Mouse (Mus musculus): ENCODE data around the gene Cpa2. TPM values are rescaled to one million over a fixed set of nuclear protein-coding genes. Genes with fewer than 3 reads are reported as not detected.

Cpa2 gene
- polyA plus RNA-seq (2015; fragmentation: Nextera tagmentation; extraction: Ambion mirVana), result 2.5 and 2.7 TPM in 2 replicates

- peaks cover 18% of the 10 kb centered on the region for H3K4me1 ChIP-seq (ENCODE audit: control insufficient read depth, insufficient read depth, low read length)
- H3K9ac ChIP-seq (ENCODE audit: low read length), result no peak within 1 kb of the TSS
- WGBS, result 70% methylated on average over 11 of the region's 11 CpGs
- no peak for ATAC-seq (replicated peaks; ENCODE audit: extremely low read depth, insufficient read depth, low FRiP score)
- no peaks in the 10 kb centered on the region for H3K36me3 ChIP-seq (ENCODE audit: control insufficient read depth, insufficient read depth)
- H3K4me2 ChIP-seq (ENCODE audit: low read depth, low read length), result no peak within 1 kb of the TSS
- H3K4me3 ChIP-seq (ENCODE audit: low read length), result no peak within 1 kb of the TSS
- 0 out of 2 replicates have a peak, but pooled peaks cover 3% of the 10 kb centered on the region for H3K9me3 ChIP-seq (replicated peaks; ENCODE audit: control insufficient read depth, low read length)
- H3K27ac ChIP-seq (ENCODE audit: low read length), result peak within 1 kb of the TSS; percentile 10; the same call in 1 of the 2 replicates
- H3K27me3 ChIP-seq (ENCODE audit: control insufficient read depth, insufficient read depth, low read length), result no peaks in the 10 kb centered on the region
Observed at GRCm38 (mm10) chr6:30541009-30541799, at the start of gene Cpa2. TSS of gene Cpa2 (plus strand) at chr6:30541582.

GRCm38 (mm10) chr6:30499049-30499448, 42.3 kb upstream of the Cpa2 start:
- Histone ChIP-seq H3K9ac (ENCODE audit: low read length) (no peak overlapping the region), H3K27ac (ENCODE audit: low read length) (no peak overlapping the region), H3K9me3 (replicated peaks; ENCODE audit: control insufficient read depth, low read length) (no peaks in the 10 kb centered on the region), H3K4me3 (ENCODE audit: low read length) (no peak overlapping the region), H3K4me1 (ENCODE audit: control insufficient read depth, insufficient read depth, low read length) (peaks cover 6% of the 10 kb centered on the region), H3K36me3 (ENCODE audit: control insufficient read depth, insufficient read depth) (peaks cover 31% of the 10 kb centered on the region), H3K27me3 (ENCODE audit: control insufficient read depth, insufficient read depth, low read length) (no peaks in the 10 kb centered on the region), H3K4me2 (ENCODE audit: low read depth, low read length) (no peak overlapping the region)
- WGBS, result 66% methylated on average over 3 of the region's 3 CpGs
- ATAC-seq (replicated peaks; ENCODE audit: extremely low read depth, insufficient read depth, low FRiP score), result no peak

- Histone ChIP-seq H3K27me3 (ENCODE audit: control insufficient read depth, insufficient read depth, low read length) (no peaks in the 10 kb centered on the region), H3K9ac (ENCODE audit: low read length) (peak overlapping the region; percentile 83), H3K9me3 (replicated peaks; ENCODE audit: control insufficient read depth, low read length) (no peaks in the 10 kb centered on the region; the same call in 1 of the 2 replicates), H3K4me2 (ENCODE audit: low read depth, low read length) (peak overlapping the region; percentile 87), H3K36me3 (ENCODE audit: control insufficient read depth, insufficient read depth) (peaks cover 14% of the 10 kb centered on the region), H3K27ac (ENCODE audit: low read length) (peak overlapping the region; percentile 99), H3K4me3 (ENCODE audit: low read length) (peak overlapping the region; percentile 68), H3K4me1 (ENCODE audit: control insufficient read depth, insufficient read depth, low read length) (peaks cover 8% of the 10 kb centered on the region)
- ATAC-seq (replicated peaks; ENCODE audit: extremely low read depth, insufficient read depth, low FRiP score), result no peak
- WGBS, result 7% methylated on average over 2 of the region's 2 CpGs
Observed at GRCm38 (mm10) chr6:30508824-30509223, 32.6 kb upstream of the Cpa2 start.

- ATAC-seq (replicated peaks; ENCODE audit: extremely low read depth, insufficient read depth, low FRiP score), result peak; percentile 99
- Histone ChIP-seq H3K4me1 (ENCODE audit: control insufficient read depth, insufficient read depth, low read length) (peaks cover 8% of the 10 kb centered on the region), H3K36me3 (ENCODE audit: control insufficient read depth, insufficient read depth) (peaks cover 12% of the 10 kb centered on the region), H3K27me3 (ENCODE audit: control insufficient read depth, insufficient read depth, low read length) (no peaks in the 10 kb centered on the region), H3K4me2 (ENCODE audit: low read depth, low read length) (peak within 1 kb of the TSS; percentile 87), H3K27ac (ENCODE audit: low read length) (peak within 1 kb of the TSS; percentile 99), H3K9me3 (replicated peaks; ENCODE audit: control insufficient read depth, low read length) (no peaks in the 10 kb centered on the region; the same call in 1 of the 2 replicates), H3K4me3 (ENCODE audit: low read length) (peak within 1 kb of the TSS; percentile 68), H3K9ac (ENCODE audit: low read length) (peak within 1 kb of the TSS; percentile 83)
- under 1% methylated on average over 37 of the region's 37 CpGs for WGBS
Observed at GRCm38 (mm10) chr6:30509265-30510239, 31.8 kb upstream of the Cpa2 start, which contains the start of the genes Tmem209 and Ssmem1. TSS of gene Tmem209 (minus strand) at chr6:30509783. TSS of gene Ssmem1 (plus strand) at chr6:30509849.

GRCm38 (mm10) chr6:30510291-30510690, 31.1 kb upstream of the Cpa2 start:
- peak overlapping the region; percentile 67 for H3K9ac ChIP-seq (ENCODE audit: low read length)

GRCm38 (mm10) chr6:30514242-30514641, 27.1 kb upstream of the Cpa2 start:
- 23% methylated on average over 9 of the region's 9 CpGs for WGBS
- H3K27ac ChIP-seq (ENCODE audit: low read length), result no peak overlapping the region
- no peaks in the 10 kb centered on the region for H3K27me3 ChIP-seq (ENCODE audit: control insufficient read depth, insufficient read depth, low read length)
- no peak overlapping the region for H3K9ac ChIP-seq (ENCODE audit: low read length)
- H3K9me3 ChIP-seq (replicated peaks; ENCODE audit: control insufficient read depth, low read length), result no peaks in the 10 kb centered on the region; the same call in 1 of the 2 replicates
- H3K4me1 ChIP-seq (ENCODE audit: control insufficient read depth, insufficient read depth, low read length), result peaks cover 6% of the 10 kb centered on the region
- no peak overlapping the region for H3K4me2 ChIP-seq (ENCODE audit: low read depth, low read length)
- no peak for ATAC-seq (replicated peaks; ENCODE audit: extremely low read depth, insufficient read depth, low FRiP score)
- H3K4me3 ChIP-seq (ENCODE audit: low read length), result no peak overlapping the region
- H3K36me3 ChIP-seq (ENCODE audit: control insufficient read depth, insufficient read depth), result no peaks in the 10 kb centered on the region

More at GRCm38 (mm10) chr6:30510291-30510690, 31.1 kb upstream of the Cpa2 start:
- Histone ChIP-seq H3K4me3 (ENCODE audit: low read length) (no peak overlapping the region), H3K4me2 (ENCODE audit: low read depth, low read length) (peak overlapping the region; percentile 68), H3K36me3 (ENCODE audit: control insufficient read depth, insufficient read depth) (peaks cover 6% of the 10 kb centered on the region), H3K27me3 (ENCODE audit: control insufficient read depth, insufficient read depth, low read length) (no peaks in the 10 kb centered on the region), H3K4me1 (ENCODE audit: control insufficient read depth, insufficient read depth, low read length) (peaks cover 8% of the 10 kb centered on the region), H3K9me3 (replicated peaks; ENCODE audit: control insufficient read depth, low read length) (no peaks in the 10 kb centered on the region; the same call in 1 of the 2 replicates), H3K27ac (ENCODE audit: low read length) (peak overlapping the region; percentile 99)
- ATAC-seq (replicated peaks; ENCODE audit: extremely low read depth, insufficient read depth, low FRiP score), result no peak
- WGBS, result 78% methylated on average over 5 of the region's 5 CpGs

GRCm38 (mm10) chr6:30520400-30520799, 21.0 kb upstream of the Cpa2 start:
- H3K4me3 ChIP-seq (ENCODE audit: low read length), result no peak overlapping the region
- no peak overlapping the region for H3K4me2 ChIP-seq (ENCODE audit: low read depth, low read length)
- WGBS, result 63% methylated on average over 11 of the region's 11 CpGs
- no peaks in the 10 kb centered on the region for H3K9me3 ChIP-seq (replicated peaks; ENCODE audit: control insufficient read depth, low read length)
- no peaks in the 10 kb centered on the region for H3K27me3 ChIP-seq (ENCODE audit: control insufficient read depth, insufficient read depth, low read length)
- peaks cover 7% of the 10 kb centered on the region for H3K4me1 ChIP-seq (ENCODE audit: control insufficient read depth, insufficient read depth, low read length)
- H3K9ac ChIP-seq (ENCODE audit: low read length), result no peak overlapping the region
- no peak overlapping the region for H3K27ac ChIP-seq (ENCODE audit: low read length)
- no peak for ATAC-seq (replicated peaks; ENCODE audit: extremely low read depth, insufficient read depth, low FRiP score)
- H3K36me3 ChIP-seq (ENCODE audit: control insufficient read depth, insufficient read depth), result no peaks in the 10 kb centered on the region

GRCm38 (mm10) chr6:30525456-30526332, 15.7 kb upstream of the Cpa2 start:
- no peaks in the 10 kb centered on the region for H3K9me3 ChIP-seq (replicated peaks; ENCODE audit: control insufficient read depth, low read length)
- 0 out of 2 replicates have a peak overlapping the region, but pooled peaks have one; percentile 4 for H3K9ac ChIP-seq (ENCODE audit: low read length)
- no peak overlapping the region for H3K4me3 ChIP-seq (ENCODE audit: low read length)
- no peak for ATAC-seq (replicated peaks; ENCODE audit: extremely low read depth, insufficient read depth, low FRiP score)
- peaks cover 41% of the 10 kb centered on the region for H3K4me1 ChIP-seq (ENCODE audit: control insufficient read depth, insufficient read depth, low read length)
- H3K27me3 ChIP-seq (ENCODE audit: control insufficient read depth, insufficient read depth, low read length), result no peaks in the 10 kb centered on the region
- no peak overlapping the region; the same call in 1 of the 2 replicates for H3K4me2 ChIP-seq (ENCODE audit: low read depth, low read length)
- H3K27ac ChIP-seq (ENCODE audit: low read length), result peak overlapping the region; percentile 77
- 49% methylated on average over 7 of the region's 7 CpGs for WGBS
- H3K36me3 ChIP-seq (ENCODE audit: control insufficient read depth, insufficient read depth), result no peaks in the 10 kb centered on the region

All from heart, embryonic 16.5 days (tissue).